Mouse (Mus musculus): Measurements from ENCODE around the gene Dok5. TPM values are rescaled to one million over a fixed set of nuclear protein-coding genes. Genes with fewer than 3 reads are reported as not detected.

Dok5 gene
- polyA plus RNA-seq, 1 experiment from 2014 or later: 64.5 TPM

DNA sequence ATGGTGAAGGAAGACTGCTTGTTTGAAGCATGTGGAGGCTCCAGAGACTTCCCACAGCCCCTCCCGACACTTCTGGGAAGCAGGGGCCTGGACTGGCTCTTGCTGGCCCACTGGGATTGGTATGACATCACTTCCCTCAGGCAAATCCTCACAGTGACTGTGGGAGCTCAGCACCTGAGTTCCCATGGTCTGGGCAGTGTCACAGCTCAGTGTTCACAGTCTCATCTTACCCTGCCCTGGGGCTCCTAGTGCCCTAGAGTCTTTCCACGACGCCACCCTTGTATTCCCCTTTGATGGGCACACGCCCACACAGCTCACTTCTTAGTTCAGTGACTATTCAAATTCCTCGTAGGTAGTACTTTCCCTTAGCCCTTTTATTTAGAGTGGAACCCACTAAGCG, 71.4 kb downstream of the Dok5 start:
- peaks cover 2% of the 10 kb centered on the region; the same call in 1 of the 2 replicates for H3K9me3 ChIP-seq (ENCODE audit: control insufficient read depth, low read length)
- H3K4me1 ChIP-seq (ENCODE audit: control insufficient read depth, insufficient read depth, low read depth, low read length): peaks cover 5% of the 10 kb centered on the region; the same call in 1 of the 2 replicates
- WGBS: 83% methylated on average over 6 of the region's 6 CpGs
- no peak overlapping the region for H3K9ac ChIP-seq (ENCODE audit: low read depth, low read length)
- H3K36me3 ChIP-seq (ENCODE audit: control insufficient read depth, insufficient read depth, low read length): 0 out of 2 replicates have a peak, but pooled peaks cover 3% of the 10 kb centered on the region
- H3K27me3 ChIP-seq (replicated peaks; ENCODE audit: control insufficient read depth, insufficient read depth, low read length): no peaks in the 10 kb centered on the region
- H3K27ac ChIP-seq (ENCODE audit: low read depth, low read length): no peak overlapping the region
- ATAC-seq: no peak
- no peak overlapping the region for H3K4me3 ChIP-seq (ENCODE audit: low read length)
- H3K4me2 ChIP-seq (ENCODE audit: low read length): no peak overlapping the region

DNA sequence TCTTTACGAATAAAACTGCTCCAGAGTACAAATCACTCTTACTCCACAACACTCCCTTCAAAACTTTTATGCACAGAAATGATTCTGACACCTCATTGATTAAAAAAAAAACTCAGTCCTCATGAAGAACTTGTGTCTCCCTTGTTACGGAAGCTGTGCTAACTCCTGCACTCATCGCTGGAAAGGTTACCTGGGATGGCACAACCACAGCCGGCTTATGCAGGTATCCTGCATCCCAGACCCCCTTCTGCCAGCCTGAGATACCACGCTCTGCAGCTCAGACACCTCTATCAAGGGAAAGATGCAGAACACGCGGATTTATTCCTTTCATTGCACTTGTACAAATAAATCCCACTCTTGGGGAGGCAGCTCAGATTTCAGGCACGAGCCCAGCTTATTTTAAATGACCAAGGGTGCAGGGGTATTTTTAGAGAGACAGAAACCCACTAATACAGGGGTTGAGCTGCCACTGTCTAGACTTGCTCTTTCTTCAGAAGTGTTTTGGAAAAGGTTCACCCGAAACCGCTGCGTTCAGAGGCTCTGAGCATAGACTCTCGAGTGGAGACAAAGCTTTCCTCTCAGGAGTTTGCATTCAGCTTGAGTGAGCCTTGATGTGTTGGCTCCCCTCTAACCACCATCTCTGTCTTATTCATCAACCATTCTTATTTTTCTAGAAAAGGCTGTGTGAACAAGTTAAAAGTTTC, 76.1 kb downstream of the Dok5 start:
- Histone ChIP-seq H3K4me3 (ENCODE audit: low read length) (no peak overlapping the region), H3K4me1 (ENCODE audit: control insufficient read depth, insufficient read depth, low read depth, low read length) (peaks cover 12% of the 10 kb centered on the region), H3K27me3 (replicated peaks; ENCODE audit: control insufficient read depth, insufficient read depth, low read length) (no peaks in the 10 kb centered on the region), H3K27ac (ENCODE audit: low read depth, low read length) (peak overlapping the region; percentile 26), H3K9ac (ENCODE audit: low read depth, low read length) (no peak overlapping the region), H3K9me3 (ENCODE audit: control insufficient read depth, low read length) (no peaks in the 10 kb centered on the region), H3K36me3 (ENCODE audit: control insufficient read depth, insufficient read depth, low read length) (no peaks in the 10 kb centered on the region), H3K4me2 (ENCODE audit: low read length) (no peak overlapping the region)
- WGBS: 51% methylated on average over 12 of the region's 12 CpGs
- ATAC-seq: no peak

- H3K9me3 ChIP-seq (ENCODE audit: control insufficient read depth, low read length): no peaks in the 10 kb centered on the region
- peaks cover 12% of the 10 kb centered on the region for H3K4me1 ChIP-seq (ENCODE audit: control insufficient read depth, insufficient read depth, low read depth, low read length)
- no peaks in the 10 kb centered on the region for H3K27me3 ChIP-seq (replicated peaks; ENCODE audit: control insufficient read depth, insufficient read depth, low read length)
- no peak for ATAC-seq
- no peak overlapping the region; the same call in 1 of the 2 replicates for H3K9ac ChIP-seq (ENCODE audit: low read depth, low read length)
- no peaks in the 10 kb centered on the region for H3K36me3 ChIP-seq (ENCODE audit: control insufficient read depth, insufficient read depth, low read length)
- peak overlapping the region; percentile 54 for H3K27ac ChIP-seq (ENCODE audit: low read depth, low read length)
- no peak overlapping the region for H3K4me3 ChIP-seq (ENCODE audit: low read length)
- 34% methylated on average over 10 of the region's 10 CpGs for WGBS
- no peak overlapping the region for H3K4me2 ChIP-seq (ENCODE audit: low read length)
Measured at GRCm38 (mm10) chr2:170808259-170808789, 76.7 kb downstream of the Dok5 start.

- Histone ChIP-seq H3K9me3 (ENCODE audit: control insufficient read depth, low read length) (no peaks in the 10 kb centered on the region), H3K4me3 (ENCODE audit: low read length) (no peak overlapping the region), H3K27ac (ENCODE audit: low read depth, low read length) (no peak overlapping the region; the same call in 1 of the 2 replicates), H3K27me3 (replicated peaks; ENCODE audit: control insufficient read depth, insufficient read depth, low read length) (no peaks in the 10 kb centered on the region), H3K9ac (ENCODE audit: low read depth, low read length) (no peak overlapping the region), H3K4me2 (ENCODE audit: low read length) (no peak overlapping the region), H3K4me1 (ENCODE audit: control insufficient read depth, insufficient read depth, low read depth, low read length) (peaks cover 12% of the 10 kb centered on the region), H3K36me3 (ENCODE audit: control insufficient read depth, insufficient read depth, low read length) (no peaks in the 10 kb centered on the region)
- whole genome bisulfite sequencing: 67% methylated on average over 9 of the region's 9 CpGs
- peak; percentile 80 for ATAC-seq
Measured at GRCm38 (mm10) chr2:170811356-170811755, 79.7 kb downstream of the Dok5 start.

DNA sequence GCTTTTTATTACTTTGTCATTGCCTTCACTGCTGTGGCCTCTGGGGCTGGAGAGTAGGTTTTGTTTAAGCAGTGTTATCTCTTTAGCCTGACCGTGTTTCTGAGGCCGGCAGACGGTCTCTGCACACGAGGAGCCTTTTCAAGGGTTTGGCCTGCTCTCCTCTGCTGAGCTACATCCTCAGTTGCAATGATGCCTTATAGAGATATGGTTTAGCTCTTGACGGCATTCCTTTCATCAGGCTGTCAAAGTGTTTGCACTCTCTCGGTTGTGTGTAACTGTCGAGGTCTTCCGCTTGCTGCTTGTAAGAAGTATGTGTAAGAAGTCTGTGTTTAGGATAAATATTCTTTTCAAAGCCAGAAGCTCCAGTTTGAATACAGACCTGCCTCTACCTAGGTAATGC, 84.7 kb downstream of the Dok5 start:
- H3K4me1 ChIP-seq (ENCODE audit: control insufficient read depth, insufficient read depth, low read depth, low read length): no peaks in the 10 kb centered on the region; the same call in 1 of the 2 replicates
- H3K9ac ChIP-seq (ENCODE audit: low read depth, low read length): no peak overlapping the region
- H3K4me3 ChIP-seq (ENCODE audit: low read length): no peak overlapping the region
- no peak overlapping the region for H3K4me2 ChIP-seq (ENCODE audit: low read length)
- no peaks in the 10 kb centered on the region for H3K27me3 ChIP-seq (replicated peaks; ENCODE audit: control insufficient read depth, insufficient read depth, low read length)
- H3K36me3 ChIP-seq (ENCODE audit: control insufficient read depth, insufficient read depth, low read length): peaks cover 4% of the 10 kb centered on the region; the same call in 1 of the 2 replicates
- no peak overlapping the region for H3K27ac ChIP-seq (ENCODE audit: low read depth, low read length)
- peaks cover 5% of the 10 kb centered on the region for H3K9me3 ChIP-seq (ENCODE audit: control insufficient read depth, low read length)
- ATAC-seq: no peak
- 57% methylated on average over 8 of the region's 8 CpGs for WGBS

- H3K27ac ChIP-seq (ENCODE audit: low read depth, low read length): no peak overlapping the region
- WGBS: 68% methylated on average over 4 of the region's 4 CpGs
Measured at GRCm38 (mm10) chr2:170817112-170817703, 85.6 kb downstream of the Dok5 start.

GRCm38 (mm10) chr2:170826821-170827441, 95.3 kb downstream of the Dok5 start:
- H3K4me3 ChIP-seq (ENCODE audit: low read length): peak overlapping the region; percentile 5; the same call in 1 of the 2 replicates
- 0 out of 2 replicates have a peak, but pooled peaks have one; percentile 13 for ATAC-seq
- H3K27me3 ChIP-seq (replicated peaks; ENCODE audit: control insufficient read depth, insufficient read depth, low read length): no peaks in the 10 kb centered on the region
- no peaks in the 10 kb centered on the region for H3K36me3 ChIP-seq (ENCODE audit: control insufficient read depth, insufficient read depth, low read length)
- H3K9ac ChIP-seq (ENCODE audit: low read depth, low read length): no peak overlapping the region
- no peaks in the 10 kb centered on the region for H3K9me3 ChIP-seq (ENCODE audit: control insufficient read depth, low read length)
- H3K4me2 ChIP-seq (ENCODE audit: low read length): peak overlapping the region; percentile 40
- peaks cover 6% of the 10 kb centered on the region for H3K4me1 ChIP-seq (ENCODE audit: control insufficient read depth, insufficient read depth, low read depth, low read length)
- 48% methylated on average over 17 of the region's 17 CpGs for WGBS
- no peak overlapping the region for H3K27ac ChIP-seq (ENCODE audit: low read depth, low read length)

More at GRCm38 (mm10) chr2:170817112-170817703, 85.6 kb downstream of the Dok5 start:
- Histone ChIP-seq H3K4me2 (ENCODE audit: low read length) (no peak overlapping the region), H3K9ac (ENCODE audit: low read depth, low read length) (no peak overlapping the region), H3K4me1 (ENCODE audit: control insufficient read depth, insufficient read depth, low read depth, low read length) (no peaks in the 10 kb centered on the region; the same call in 1 of the 2 replicates), H3K9me3 (ENCODE audit: control insufficient read depth, low read length) (peaks cover 5% of the 10 kb centered on the region), H3K36me3 (ENCODE audit: control insufficient read depth, insufficient read depth, low read length) (peaks cover 4% of the 10 kb centered on the region; the same call in 1 of the 2 replicates), H3K4me3 (ENCODE audit: low read length) (no peak overlapping the region), H3K27me3 (replicated peaks; ENCODE audit: control insufficient read depth, insufficient read depth, low read length) (no peaks in the 10 kb centered on the region)
- ATAC-seq: no peak

- H3K27me3 ChIP-seq (replicated peaks; ENCODE audit: control insufficient read depth, insufficient read depth, low read length): no peaks in the 10 kb centered on the region
- no peak overlapping the region for H3K4me2 ChIP-seq (ENCODE audit: low read length)
- H3K4me1 ChIP-seq (ENCODE audit: control insufficient read depth, insufficient read depth, low read depth, low read length): peaks cover 6% of the 10 kb centered on the region
- H3K9ac ChIP-seq (ENCODE audit: low read depth, low read length): no peak overlapping the region
- ATAC-seq: peak; percentile 76
- no peak overlapping the region for H3K4me3 ChIP-seq (ENCODE audit: low read length)
- 25% methylated on average over 7 of the region's 7 CpGs for WGBS
- no peaks in the 10 kb centered on the region for H3K36me3 ChIP-seq (ENCODE audit: control insufficient read depth, insufficient read depth, low read length)
- H3K27ac ChIP-seq (ENCODE audit: low read depth, low read length): 0 out of 2 replicates have a peak overlapping the region, but pooled peaks have one; percentile 16
- no peaks in the 10 kb centered on the region for H3K9me3 ChIP-seq (ENCODE audit: control insufficient read depth, low read length)
Measured at GRCm38 (mm10) chr2:170828757-170829156, 97.2 kb downstream of the Dok5 start.

DNA sequence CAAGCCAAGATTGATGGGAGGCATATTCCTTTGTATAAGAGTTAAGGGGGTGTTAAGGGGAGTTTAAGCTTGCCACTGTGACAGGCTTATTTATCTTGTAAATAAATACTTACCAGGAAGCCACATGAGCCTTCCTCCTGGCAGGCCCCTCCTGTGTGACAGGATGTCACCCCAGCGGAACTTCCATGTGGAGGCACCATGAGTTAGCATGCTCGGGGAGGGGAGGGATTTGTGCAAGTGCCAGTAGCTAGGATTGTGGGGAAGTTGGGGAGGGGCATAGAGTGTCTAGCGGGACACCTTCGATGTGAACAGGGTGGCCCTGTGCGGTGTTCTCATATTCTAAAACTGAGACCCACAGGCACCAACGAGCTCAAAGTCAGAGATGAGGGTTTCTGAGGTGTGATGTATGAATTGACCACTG, 97.6 kb downstream of the Dok5 start:
- Histone ChIP-seq H3K4me1 (ENCODE audit: control insufficient read depth, insufficient read depth, low read depth, low read length) (peaks cover 6% of the 10 kb centered on the region), H3K9ac (ENCODE audit: low read depth, low read length) (no peak overlapping the region), H3K36me3 (ENCODE audit: control insufficient read depth, insufficient read depth, low read length) (no peaks in the 10 kb centered on the region), H3K4me2 (ENCODE audit: low read length) (no peak overlapping the region), H3K27ac (ENCODE audit: low read depth, low read length) (no peak overlapping the region), H3K27me3 (replicated peaks; ENCODE audit: control insufficient read depth, insufficient read depth, low read length) (no peaks in the 10 kb centered on the region), H3K4me3 (ENCODE audit: low read length) (no peak overlapping the region), H3K9me3 (ENCODE audit: control insufficient read depth, low read length) (no peaks in the 10 kb centered on the region)
- peak; percentile 63 for ATAC-seq
- 58% methylated on average over 6 of the region's 6 CpGs for WGBS

Measured in hindbrain, embryonic 16.5 days (tissue).